Mouse (Mus musculus) liver, embryonic 14.5 days (tissue): Measurements from ENCODE around the gene Ubl7. TPM values are rescaled to one million over a fixed set of nuclear protein-coding genes. Genes with fewer than 3 reads are reported as not detected.

Source experiments
- ATAC-seq: fragments of 200-750 bp; cut with Nextera tagmentation; 2 replicates; pipeline ENCODE4 v1.8.0; 2017; ENCODE audit warnings: moderate number of reproducible peaks, mild to moderate bottlenecking, moderate library complexity; ENCODE audit not compliant: insufficient read depth
- DNase-seq, 3 experiments: peaks; one replicate each; pipeline ENCODE4 v3.0.0-alpha.2; 2012 to 2013; ENCODE audit warnings: low read depth in 3 of 3, low spot score in 3 of 3
- H3K27ac ChIP-seq: fragments of 300-500 bp; sonication (generic); 2 replicates; pipeline ENCODE4 v1.5.1; 2014; ENCODE audit warnings: moderate library complexity, mild to moderate bottlenecking, control low read depth, inconsistent platforms
- H3K27me3 ChIP-seq: fragments of 300-500 bp; sonication (generic); 2 replicates; pipeline ENCODE4 v1.6.1; 2014; ENCODE audit warnings: mild to moderate bottlenecking, low read length, moderate library complexity; ENCODE audit not compliant: control insufficient read depth, insufficient read depth
- H3K36me3 ChIP-seq: fragments of 300-500 bp; sonication (generic); replicated peaks from 2 replicates; pipeline ENCODE4 v1.6.1; 2014; ENCODE audit warnings: low read depth; ENCODE audit not compliant: control insufficient read depth, insufficient read depth
- H3K4me1 ChIP-seq, 2 experiments: fragments of 200-500 bp in 1 of 2; fragments of 300-500 bp in 1 of 2; sonication (generic) in 1 of 2; replicated peaks; 2 replicates each; pipeline ENCODE4 v1.6.1; 2012 to 2014; ENCODE audit warnings: antibody characterized with exemption in 1 of 2, inconsistent platforms in 1 of 2, low read length in 1 of 2; ENCODE audit not compliant: control insufficient read depth in 2 of 2, insufficient read depth in 2 of 2
- H3K4me2 ChIP-seq: fragments of 300-500 bp; sonication (generic); 2 replicates; pipeline ENCODE4 v1.6.1; 2014; ENCODE audit warnings: low read depth, mild to moderate bottlenecking, control low read depth, moderate library complexity
- H3K4me3 ChIP-seq, 2 experiments: fragments of 200-500 bp in 1 of 2; fragments of 300-500 bp in 1 of 2; sonication (generic) in 1 of 2; 2 replicates each; pipeline ENCODE4 v1.5.1; 2012 to 2014; ENCODE audit warnings: low read depth in 2 of 2, low read length in 2 of 2, mild to moderate bottlenecking in 2 of 2, control low read depth in 1 of 2, inconsistent platforms in 1 of 2, moderate library complexity in 1 of 2; ENCODE audit not compliant: insufficient read depth in 1 of 2
- H3K9ac ChIP-seq: fragments of 300-500 bp; sonication (generic); replicated peaks from 2 replicates; pipeline ENCODE4 v1.6.1; 2014; ENCODE audit warnings: mild to moderate bottlenecking, control low read depth, moderate library complexity
- H3K9me3 ChIP-seq: fragments of 300-500 bp; sonication (generic); 2 replicates; pipeline ENCODE4 v1.6.1; 2016; ENCODE audit warnings: low read length, mixed read lengths; ENCODE audit not compliant: control insufficient read depth
- CTCF ChIP-seq: IDR thresholded peaks from 2 replicates; pipeline ENCODE4 v1.5.1; 2016; ENCODE audit warnings: antibody characterized with exemption, low read depth, control low read depth
- EP300 ChIP-seq: IDR thresholded peaks from 2 replicates; pipeline ENCODE4 v1.6.1; 2016; ENCODE audit warnings: antibody characterized with exemption, low read depth
- WGBS: fragments of 180-500 bp; shearing (Covaris S2); extraction: QIAGEN DNeasy Blood & Tissue Kit; methylation state at CpG from one replicate; pipeline ENCODE4 v1.1.7; 2014; ENCODE audit not compliant: insufficient replicate concordance; 5-methylcytosine and 5-hydroxymethylcytosine counted together
- polyA plus RNA-seq, 2 experiments: library from polyadenylated mRNA; depleted of rRNA in 1 of 2; stranded (reverse) in 1 of 2; unstranded in 1 of 2; fragments of >200 nt; fragmentation: Nextera tagmentation in 1 of 2; extraction: Ambion mirVana in 1 of 2; gene quantifications; 2 replicates each; pipeline versions ENCODE4 v1.2.1 to v1.2.3; 2012 to 2014

The Ubl7 gene
- polyA plus RNA-seq, 2 experiments, result 25.4 to 44.8 TPM

GRCm38 (mm10) chr9:57971413-57971812 lies 60.6 kb downstream of the Ubl7 start:
- H3K4me2 ChIP-seq, result no peak overlapping the region
- no peak overlapping the region for H3K9ac ChIP-seq
- H3K27ac ChIP-seq, result no peak overlapping the region
- DNase-seq, result no peak
- H3K4me1 ChIP-seq, result peaks cover 0 to 4% of the 10 kb centered on the region in 2 experiments; a peak in 2 of 4 replicates
- no peaks in the 10 kb centered on the region for H3K27me3 ChIP-seq
- no peak for ATAC-seq
- H3K9me3 ChIP-seq, result no peaks in the 10 kb centered on the region
- no peak overlapping the region for H3K4me3 ChIP-seq
- 68% methylated on average over 5 of the region's 5 CpGs for WGBS
- no peak for TF ChIP-seq EP300
- TF ChIP-seq CTCF, result no peak
- H3K36me3 ChIP-seq, result no peaks in the 10 kb centered on the region

GRCm38 (mm10) chr9:57972141-57972591 lies 61.4 kb downstream of the Ubl7 start:
- Histone ChIP-seq H3K4me3 (no peak overlapping the region), H3K9ac (no peak overlapping the region), H3K4me2 (no peak overlapping the region), H3K27ac (no peak overlapping the region), H3K36me3 (no peaks in the 10 kb centered on the region), H3K4me1 (peaks cover 0 to 4% of the 10 kb centered on the region in 2 experiments; a peak in 2 of 4 replicates), H3K27me3 (no peaks in the 10 kb centered on the region), H3K9me3 (no peaks in the 10 kb centered on the region)
- 40% methylated on average over 9 of the region's 9 CpGs for WGBS
- TF ChIP-seq EP300 (no peak), CTCF (no peak)
- DNase-seq, result no peak
- ATAC-seq, result no peak

GRCm38 (mm10) chr9:57972776-57973439 lies 62.1 kb downstream of the Ubl7 start:
- H3K27me3 ChIP-seq, result no peaks in the 10 kb centered on the region
- DNase-seq (no peak), ATAC-seq (no peak)
- no peak for TF ChIP-seq EP300
- TF ChIP-seq CTCF, result no peak
- H3K27ac ChIP-seq, result no peak overlapping the region
- WGBS, result 43% methylated on average over 9 of the region's 9 CpGs
- no peak overlapping the region for H3K9ac ChIP-seq
- H3K4me2 ChIP-seq, result no peak overlapping the region
- H3K4me1 ChIP-seq, result peaks cover 0 to 4% of the 10 kb centered on the region in 2 experiments; a peak in 2 of 4 replicates
- no peak overlapping the region for H3K4me3 ChIP-seq
- H3K36me3 ChIP-seq, result no peaks in the 10 kb centered on the region
- no peaks in the 10 kb centered on the region for H3K9me3 ChIP-seq

- 55% methylated on average over 6 of the region's 6 CpGs for WGBS
- H3K4me2 ChIP-seq, result no peak overlapping the region
- H3K27ac ChIP-seq, result no peak overlapping the region
- ATAC-seq (no peak), DNase-seq (no peak)
- H3K4me3 ChIP-seq, result no peak overlapping the region
- TF ChIP-seq CTCF, result no peak
- no peak for TF ChIP-seq EP300
- H3K36me3 ChIP-seq, result no peaks in the 10 kb centered on the region
- H3K9ac ChIP-seq, result no peak overlapping the region
- H3K4me1 ChIP-seq, result peaks cover 0 to 4% of the 10 kb centered on the region in 2 experiments; a peak in 2 of 4 replicates
- H3K9me3 ChIP-seq, result no peaks in the 10 kb centered on the region
- no peaks in the 10 kb centered on the region for H3K27me3 ChIP-seq
Observed at GRCm38 (mm10) chr9:57973440-57974066, 62.8 kb downstream of the Ubl7 start.

GRCm38 (mm10) chr9:57974221-57974620 lies 63.4 kb downstream of the Ubl7 start:
- Histone ChIP-seq H3K4me2 (no peak overlapping the region), H3K27ac (no peak overlapping the region), H3K9ac (no peak overlapping the region), H3K27me3 (no peaks in the 10 kb centered on the region), H3K4me3 (no peak overlapping the region), H3K9me3 (no peaks in the 10 kb centered on the region), H3K36me3 (no peaks in the 10 kb centered on the region), H3K4me1 (peaks cover 0 to 4% of the 10 kb centered on the region in 2 experiments; a peak in 1 of 4 replicates)
- ATAC-seq (no peak), DNase-seq (no peak)
- WGBS, result 47% methylated on average over 5 of the region's 5 CpGs
- TF ChIP-seq EP300 (no peak), CTCF (no peak)
